9 mouse cellular contexts compared by ENCODE assay signal in the genomic region with DNA sequence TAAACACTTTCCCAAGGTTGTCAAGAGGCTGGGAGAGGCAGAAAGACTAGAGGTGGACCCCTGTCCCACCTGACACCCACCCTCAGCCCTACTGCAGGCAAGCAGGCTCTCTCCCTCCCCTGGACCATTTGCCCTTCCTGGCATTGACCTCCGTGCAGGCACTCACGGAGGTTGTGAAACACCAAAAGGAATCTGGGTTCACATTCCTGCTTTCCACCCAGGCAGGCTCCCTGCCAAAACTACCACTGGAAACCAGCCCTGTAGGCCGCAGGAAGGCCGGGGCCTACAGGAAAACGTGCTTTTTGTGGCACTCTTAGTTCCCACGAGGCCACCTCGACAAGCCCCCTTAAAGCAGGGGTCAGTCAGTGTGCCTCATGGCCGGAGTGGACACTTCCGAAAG.
A peak's percentile ranks its signal among the peaks of the same experiment; 100 is the strongest.
DNase-seq lines count a peak whose midpoint lies in the region; ATAC-seq lines count a peak whose summit lies in the region.
"Had no signal": no experiment of that assay in that cellular context is flagged by ENCODE, and none has a peak within 500 bp of the region (broad histone marks: within the 10 kb centered on the region; RNA-seq: fewer than 3 reads in every experiment).

No protein-coding gene starts in this region.

- peaks cover 27% of the 10 kb centered on the region for H3K36me3 ChIP-seq in forebrain, embryonic 10.5 days (replicated peaks)
- no peaks in the 10 kb centered on the region for H3K36me3 ChIP-seq in forebrain, embryonic 11.5 days (ENCODE audit: control insufficient read depth, insufficient read depth, low read length)
- no peaks in the 10 kb centered on the region for H3K36me3 ChIP-seq in heart, embryonic 16.5 days (ENCODE audit: control insufficient read depth, insufficient read depth)

- no peaks in the 10 kb centered on the region for H3K9me3 ChIP-seq in forebrain, embryonic 10.5 days
- no peaks in the 10 kb centered on the region for H3K9me3 ChIP-seq in forebrain, embryonic 11.5 days (ENCODE audit: control insufficient read depth, low read length)
- no peaks in the 10 kb centered on the region for H3K9me3 ChIP-seq in heart, embryonic 16.5 days (replicated peaks; ENCODE audit: control insufficient read depth, low read length)

- no peak for ATAC-seq in forebrain, embryonic 11.5 days (replicated peaks; ENCODE audit: low FRiP score)
- ATAC-seq in heart, embryonic 16.5 days (replicated peaks; ENCODE audit: extremely low read depth, insufficient read depth, low FRiP score), result peak; percentile 72; the same call in 1 of the 2 replicates

- H3K9ac ChIP-seq in forebrain, embryonic 11.5 days (ENCODE audit: low read length), result no peak overlapping the region
- peak overlapping the region; percentile 58 for H3K9ac ChIP-seq in heart, embryonic 16.5 days (ENCODE audit: low read length)

- no peak overlapping the region for H3K4me3 ChIP-seq in forebrain, embryonic 10.5 days
- no peak overlapping the region for H3K4me3 ChIP-seq in forebrain, embryonic 11.5 days (ENCODE audit: low read depth, low read length)
- no peak overlapping the region for H3K4me3 ChIP-seq in heart, embryonic 16.5 days (ENCODE audit: low read length)
- H3K4me3 ChIP-seq: myocyte had no signal

- DNase-seq in forebrain, embryonic 10.5 days (ENCODE audit: extremely low spot score, low spot score), result no peak
- no peak for DNase-seq in forebrain, embryonic 11.5 days (ENCODE audit: low spot score)
- DNase-seq in adrenal gland, postnatal 25 days, result peak; percentile 54
- DNase-seq in lung, adult 18-20 months, result peak; percentile 89 to 92
- no peak for DNase-seq in cerebellum, postnatal 4 days (ENCODE audit: low spot score in 2 of 2)
- no peak for DNase-seq in frontal cortex, adult 2 months (ENCODE audit: extremely low spot score in 1 of 2, low spot score in 1 of 2)
- no peak for DNase-seq in left cerebral cortex, adult 11 months (ENCODE audit: low spot score)

- 82% methylated on average over 9 of the region's 9 CpGs for WGBS in forebrain, embryonic 10.5 days
- 80% methylated on average over 9 of the region's 9 CpGs for WGBS in forebrain, embryonic 11.5 days
- WGBS in heart, embryonic 16.5 days, result 24% methylated on average over 9 of the region's 9 CpGs

- peaks cover 99% of the 10 kb centered on the region for H3K4me1 ChIP-seq in forebrain, embryonic 10.5 days
- peaks cover 20% of the 10 kb centered on the region for H3K4me1 ChIP-seq in forebrain, embryonic 11.5 days (replicated peaks; ENCODE audit: control insufficient read depth, insufficient read depth, low read length)
- peaks cover 37% of the 10 kb centered on the region for H3K4me1 ChIP-seq in heart, embryonic 16.5 days (ENCODE audit: control insufficient read depth, insufficient read depth, low read length)

- no peak overlapping the region for H3K4me2 ChIP-seq in forebrain, embryonic 11.5 days (ENCODE audit: low read depth, low read length, severe bottlenecking)
- no peak overlapping the region for H3K4me2 ChIP-seq in heart, embryonic 16.5 days (ENCODE audit: low read depth, low read length)

- H3K27ac ChIP-seq in forebrain, embryonic 10.5 days, result peak overlapping the region; percentile 21; the same call in 1 of the 2 replicates
- H3K27ac ChIP-seq in forebrain, embryonic 11.5 days (ENCODE audit: low read depth, low read length), result no peak overlapping the region
- peak overlapping the region; percentile 89 for H3K27ac ChIP-seq in heart, embryonic 16.5 days (ENCODE audit: low read length)

- H3K27me3 ChIP-seq in forebrain, embryonic 10.5 days (ENCODE audit: poor library complexity, severe bottlenecking), result peaks cover 59% of the 10 kb centered on the region; the same call in 1 of the 2 replicates
- no peaks in the 10 kb centered on the region for H3K27me3 ChIP-seq in forebrain, embryonic 11.5 days (ENCODE audit: control insufficient read depth, insufficient read depth, low read length)
- no peaks in the 10 kb centered on the region for H3K27me3 ChIP-seq in heart, embryonic 16.5 days (ENCODE audit: control insufficient read depth, insufficient read depth, low read length)

Comparison
In these comparisons a context has a peak if more than half of its experiments do, and no peak if none do; other contexts are left out.
1. DNase-seq: peak in adrenal gland, postnatal 25 days (single experiment) and lung, adult 18-20 months (2 of 2); none in forebrain, embryonic 10.5 days (single experiment), forebrain, embryonic 11.5 days (single experiment), cerebellum, postnatal 4 days (0 of 2), frontal cortex, adult 2 months (0 of 2) and left cerebral cortex, adult 11 months (single experiment).